Mouse (Mus musculus) c-Kit-positive CD71-negative TER-119-negative erythroid progenitor cells, embryonic 14.5 days (primary cell): ENCODE results near the gene Olfr161.
"Not testable (repeated sequence)": the region's sequence is repeated elsewhere in the genome, so short reads cannot be mapped to it uniquely, and the experiment has no call there.

ENCODE experiments used
- DNase-seq: peaks from one replicate; pipeline ENCODE4 v3.0.0-alpha.2; 2013; ENCODE audit warnings: low read depth

The Olfr161 gene

GRCm38 (mm10) chr16:3590691-3591090 is at the start of gene Olfr161:
TSS of gene Olfr161 (plus strand) at chr16:3591042.
- no peak for DNase-seq

GRCm38 (mm10) chr16:3563553-3563952 is 27.3 kb upstream of the Olfr161 start:
- DNase-seq = no peak

DNA sequence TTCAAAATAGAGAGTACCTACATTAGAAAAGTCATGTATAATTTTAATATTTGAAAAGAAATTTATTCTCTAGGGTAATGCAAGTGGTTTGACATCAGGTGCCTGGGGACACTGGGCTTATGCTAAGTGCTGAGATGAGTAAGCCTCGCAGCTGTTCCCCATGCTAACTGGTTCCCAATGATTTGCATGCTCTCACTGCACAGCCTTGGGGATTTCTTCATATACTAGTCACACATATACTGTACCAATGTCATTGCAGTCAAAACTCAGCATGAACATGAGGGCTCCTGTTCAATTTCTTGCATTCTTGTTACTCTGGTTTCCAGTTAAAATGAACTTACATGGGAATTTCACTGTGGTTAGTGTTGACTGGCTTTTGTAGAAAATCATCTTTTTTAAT is 13.2 kb upstream of the Olfr161 start:
- DNase-seq = not testable (repeated sequence)

DNA sequence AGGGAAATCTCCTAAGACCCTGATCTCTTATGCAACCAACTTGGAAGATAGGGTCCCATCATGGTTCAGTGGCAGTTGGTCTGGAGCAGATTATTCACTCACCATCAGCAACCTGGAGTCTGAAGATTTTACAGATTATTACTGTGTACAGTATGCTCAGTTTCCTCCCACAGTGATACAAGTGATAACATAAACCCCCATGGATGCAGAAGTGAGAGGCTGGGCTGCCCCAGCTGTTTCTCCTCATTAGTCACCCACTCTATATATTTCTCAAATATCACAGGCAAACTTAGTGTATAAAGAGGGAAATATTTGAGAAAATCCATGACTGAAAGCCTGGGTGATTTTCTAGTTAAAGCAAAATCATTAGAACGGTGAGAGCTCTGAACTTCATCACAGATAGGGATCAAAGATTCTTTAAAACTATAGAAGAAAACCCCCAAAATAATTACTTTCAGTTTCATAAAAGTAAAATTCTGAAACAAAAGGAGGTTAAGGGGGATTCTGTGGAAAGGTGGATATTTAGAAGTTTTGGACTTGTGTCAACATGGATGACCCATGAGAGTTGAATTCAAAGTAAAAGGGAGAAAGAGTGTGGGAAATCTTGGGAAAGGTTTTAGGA is 12.5 kb upstream of the Olfr161 start:
- not testable (repeated sequence) for DNase-seq

DNA sequence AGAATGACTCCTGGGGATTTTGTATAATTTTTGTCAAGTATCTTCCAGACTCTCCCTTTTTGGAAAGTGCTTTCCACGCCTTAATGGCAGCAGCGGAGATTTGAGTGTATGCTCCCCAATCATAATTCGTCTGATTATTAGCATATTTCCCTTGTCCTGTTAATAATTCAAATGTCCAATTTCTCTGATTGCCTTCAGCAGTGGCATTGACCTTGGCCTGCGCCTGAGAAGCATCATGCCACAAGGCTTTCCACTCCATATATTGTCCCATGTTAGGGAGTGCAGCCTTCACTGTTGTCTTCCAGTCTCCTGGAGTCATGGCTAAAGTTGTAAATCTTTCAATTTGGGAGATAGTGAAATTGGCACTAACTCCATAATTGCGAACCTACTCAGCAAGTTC is 40.5 kb downstream of the Olfr161 start:
- DNase-seq = not testable (repeated sequence)

GRCm38 (mm10) chr16:3632572-3633361 is 41.9 kb downstream of the Olfr161 start:
- not testable (repeated sequence) for DNase-seq
